Mouse (Mus musculus): ENCODE measurements around the gene Zfy1. TPM values are rescaled to one million over a fixed set of nuclear protein-coding genes. Genes with fewer than 3 reads are reported as not detected.

Zfy1 gene
- not detected in 4 replicates for total RNA-seq (2023)

GRCm38 (mm10) chrY:797309-797708 lies at the start of gene Zfy1:
Zfy1 (minus strand) TSS chrY:797409.

GRCm38 (mm10) chrY:818396-818795 lies 21.2 kb upstream of the Zfy1 start, which contains the start of gene Uba1y:
Uba1y (plus strand) TSS chrY:818649.

Other genes starting within 250 kb of the Zfy1 start
- gene Uba1y, start 21.2 kb upstream of the Zfy1 start, total RNA-seq (2023): not detected in 4 replicates
- 37.8 to 48.1 TPM (median 45.0 TPM) in 4 replicates for gene Kdm5d, start 100.4 kb upstream of the Zfy1 start, total RNA-seq (2023)
- gene Eif2s3y, start 213.1 kb upstream of the Zfy1 start, total RNA-seq (2023): 127 to 145 TPM (median 139 TPM) in 4 replicates

Measured in B cell, adult 62 days (primary cell).